Mouse (Mus musculus): Measurements from ENCODE around the gene Mbnl2.

DNA sequence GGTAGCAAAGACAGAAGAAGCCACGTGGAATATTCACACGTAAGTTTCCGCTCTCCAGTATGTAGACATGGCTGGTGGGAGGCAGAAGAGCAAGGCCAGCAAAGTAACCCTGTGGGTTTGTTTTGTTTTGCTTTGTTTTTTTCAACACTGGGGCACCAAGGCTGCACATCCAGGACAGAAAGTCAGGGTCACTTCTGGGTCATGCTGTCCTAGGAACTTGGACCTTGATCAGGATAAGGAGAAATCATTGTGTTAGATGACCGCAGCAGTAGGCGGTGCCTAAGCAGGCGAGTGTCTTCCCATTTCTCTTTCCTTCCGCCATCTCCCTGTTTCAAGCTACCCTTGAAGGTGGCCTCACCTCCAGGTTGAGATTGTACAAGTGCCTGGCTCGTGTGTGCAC, 91.5 kb downstream of the Mbnl2 start:
- TF ChIP-seq POLR2A (IDR thresholded peaks at IDR 0.05; ENCODE audit: borderline replicate concordance, low read depth, low read length) (no peak), CTCF (IDR thresholded peaks at IDR 0.05; ENCODE audit: low read depth, low read length) (no peak)
